Mouse (Mus musculus) cerebellum, adult 2 months (tissue): ENCODE results near the gene Tas2r135.

Experiments
- CTCF ChIP-seq: fragments of 200-500 bp; IDR thresholded peaks from 2 replicates; pipeline ENCODE4 v1.5.1; 2011; ENCODE audit warnings: low read depth, mild to moderate bottlenecking, control low read depth, low read length, moderate library complexity, borderline replicate concordance; ENCODE audit not compliant: insufficient read depth
- POLR2A ChIP-seq: fragments of 200-500 bp; IDR thresholded peaks from 2 replicates; pipeline ENCODE4 v1.6.1; 2011; ENCODE audit warnings: low read length, control low read depth, borderline replicate concordance; ENCODE audit not compliant: insufficient read depth

- TF ChIP-seq CTCF = no peak
- TF ChIP-seq POLR2A = no peak
These were observed 42.1 kb downstream of the Tas2r135 start for GRCm38 (mm10) chr6:42447381-42447780.
